Mouse (Mus musculus): ENCODE measurements around the gene Fam98b.

GRCm38 (mm10) chr2:117318991-117319390, 69.5 kb downstream of the Fam98b start:
- no peak for TF ChIP-seq POLR2A (IDR thresholded peaks at IDR 0.05; ENCODE audit: low read depth, low read length)
- TF ChIP-seq CTCF (conservative IDR thresholded peaks at IDR 0.05 in 1 of 2, IDR thresholded peaks at IDR 0.05 in 1 of 2; ENCODE audit: low read depth in 2 of 2, low read length in 2 of 2), result no peak
- no peak for TF ChIP-seq BHLHE40 (IDR thresholded peaks at IDR 0.05; ENCODE audit: low read depth, low read length)
- no peak for TF ChIP-seq USF1 (IDR thresholded peaks at IDR 0.05; ENCODE audit: low read depth, low read length)
- TF ChIP-seq EP300 (IDR thresholded peaks at IDR 0.05; ENCODE audit: low read length), result no peak
- no peak for TF ChIP-seq POLR2AphosphoS2 (IDR thresholded peaks at IDR 0.05; ENCODE audit: low read depth, low read length)
- TF ChIP-seq MAX (IDR thresholded peaks at IDR 0.05; ENCODE audit: low read length), result no peak
